Mouse (Mus musculus): Measurements from ENCODE around the gene Copz2. TPM values are rescaled to one million over a fixed set of nuclear protein-coding genes. Genes with fewer than 3 reads are reported as not detected.

Copz2 gene
- total RNA-seq, 1 experiment, result 5.5 TPM

- peaks cover 17% of the 10 kb centered on the region for H3K36me3 ChIP-seq (ENCODE audit: control insufficient read depth, insufficient read depth, low read length, poor library complexity, severe bottlenecking)
- no peaks in the 10 kb centered on the region for H3K9me3 ChIP-seq (ENCODE audit: control insufficient read depth, insufficient read depth, low read depth, low read length)
- no peak for DNase-seq (ENCODE audit: low read depth, low spot score)
- TF ChIP-seq ZNF384 (IDR thresholded peaks at IDR 0.05; ENCODE audit: low read depth, low read length) (no peak), ZC3H11A (IDR thresholded peaks at IDR 0.05; ENCODE audit: borderline replicate concordance, low read depth, low read length) (no peak), HCFC1 (IDR thresholded peaks at IDR 0.05; ENCODE audit: borderline replicate concordance, insufficient read depth, low read length) (no peak), MAFK (IDR thresholded peaks at IDR 0.05; ENCODE audit: insufficient read depth, low read depth, low read length) (no peak), CHD2 (IDR thresholded peaks at IDR 0.05; ENCODE audit: low read depth, low read length) (no peak)
- H3K9ac ChIP-seq (ENCODE audit: insufficient read depth, low read depth, low read length, poor library complexity, severe bottlenecking), result 0 out of 2 replicates have a peak overlapping the region, but pooled peaks have one; percentile 7
- H3K27ac ChIP-seq (ENCODE audit: insufficient read depth, low read depth, low read length, poor library complexity, severe bottlenecking), result no peak overlapping the region; the same call in 1 of the 2 replicates
- no peak overlapping the region for H3K4me3 ChIP-seq (ENCODE audit: insufficient read depth in 1 of 2, low read depth in 1 of 2, low read length in 2 of 2, poor library complexity in 1 of 2, severe bottlenecking in 1 of 2)
- in situ Hi-C loops (cut with MboI; ENCODE audit: low sequenced_read_pairs in 2 of 2, unreplicated experiment in 2 of 2), result no loop called here
- H3K4me1 ChIP-seq (ENCODE audit: control insufficient read depth in 2 of 2, insufficient read depth in 2 of 2, low read length in 2 of 2, poor library complexity in 1 of 2), result peaks cover 10 to 34% of the 10 kb centered on the region in 2 experiments
These were observed 53.3 kb downstream of the Copz2 start for GRCm38 (mm10) chr11:96902639-96903635.

DNA sequence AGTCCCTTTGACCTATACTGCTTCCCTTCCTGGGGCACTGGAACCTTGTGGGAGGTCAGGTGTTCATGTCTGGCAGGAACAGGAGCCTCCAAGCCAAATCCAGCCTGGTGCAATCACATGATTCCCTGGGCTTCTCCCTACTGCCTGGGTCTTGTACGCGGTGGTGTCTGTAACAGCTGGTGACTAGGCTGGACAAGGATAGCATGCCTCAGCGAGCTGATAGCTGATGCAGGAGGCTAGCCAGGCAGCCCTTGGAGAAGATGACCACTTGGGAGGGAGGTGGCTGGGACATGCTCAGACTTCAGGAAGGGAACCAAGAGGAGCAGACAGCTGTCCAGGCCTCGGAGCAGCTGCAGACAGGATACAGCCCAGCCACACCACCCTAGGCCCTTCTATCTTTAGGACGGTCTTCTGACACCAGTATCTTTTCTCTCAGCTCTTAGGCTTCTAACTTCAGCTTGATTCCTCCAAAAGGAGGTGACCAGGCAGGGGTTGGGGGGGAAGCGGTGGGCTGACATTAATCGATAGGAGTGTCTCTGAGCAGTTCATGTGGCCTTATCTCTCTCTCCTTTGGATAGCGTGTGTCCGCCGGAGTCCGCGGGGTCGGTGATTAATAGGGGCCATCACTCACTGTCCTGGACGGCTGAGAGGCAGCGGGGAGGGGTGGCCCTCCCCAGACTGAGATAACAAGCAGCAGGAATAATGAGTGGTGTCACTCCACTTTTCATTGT is 56.9 kb downstream of the Copz2 start:
- Histone ChIP-seq H3K4me3 (ENCODE audit: insufficient read depth in 1 of 2, low read depth in 1 of 2, low read length in 2 of 2, poor library complexity in 1 of 2, severe bottlenecking in 1 of 2) (no peak overlapping the region), H3K9me3 (ENCODE audit: control insufficient read depth, insufficient read depth, low read depth, low read length) (no peaks in the 10 kb centered on the region)
- DNase-seq (ENCODE audit: low read depth, low spot score), result no peak

GRCm38 (mm10) chr11:96908594-96908993 is 58.9 kb downstream of the Copz2 start:
- DNase-seq (ENCODE audit: low read depth, low spot score), result no peak
- peaks cover 51% of the 10 kb centered on the region for H3K36me3 ChIP-seq (ENCODE audit: control insufficient read depth, insufficient read depth, low read length, poor library complexity, severe bottlenecking)
- in situ Hi-C loops (cut with MboI; ENCODE audit: low sequenced_read_pairs in 2 of 2, unreplicated experiment in 2 of 2), result no loop called here
- H3K4me3 ChIP-seq (ENCODE audit: insufficient read depth in 1 of 2, low read depth in 1 of 2, low read length in 2 of 2, poor library complexity in 1 of 2, severe bottlenecking in 1 of 2), result no peak overlapping the region
- H3K9ac ChIP-seq (ENCODE audit: insufficient read depth, low read depth, low read length, poor library complexity, severe bottlenecking), result no peak overlapping the region
- no peaks in the 10 kb centered on the region for H3K9me3 ChIP-seq (ENCODE audit: control insufficient read depth, insufficient read depth, low read depth, low read length)
- H3K4me1 ChIP-seq (ENCODE audit: control insufficient read depth in 2 of 2, insufficient read depth in 2 of 2, low read length in 2 of 2, poor library complexity in 1 of 2), result peaks cover 0 to 7% of the 10 kb centered on the region in 2 experiments; a peak in 1 of 4 replicates
- TF ChIP-seq ZC3H11A (IDR thresholded peaks at IDR 0.05; ENCODE audit: borderline replicate concordance, low read depth, low read length) (no peak), CHD2 (IDR thresholded peaks at IDR 0.05; ENCODE audit: low read depth, low read length) (no peak), MAFK (IDR thresholded peaks at IDR 0.05; ENCODE audit: insufficient read depth, low read depth, low read length) (no peak), ZNF384 (IDR thresholded peaks at IDR 0.05; ENCODE audit: low read depth, low read length) (no peak), HCFC1 (IDR thresholded peaks at IDR 0.05; ENCODE audit: borderline replicate concordance, insufficient read depth, low read length) (no peak)
- H3K27ac ChIP-seq (ENCODE audit: insufficient read depth, low read depth, low read length, poor library complexity, severe bottlenecking), result no peak overlapping the region

More for the DNA sequence above, 56.9 kb downstream of the Copz2 start:
- no peak for TF ChIP-seq CHD2 (IDR thresholded peaks at IDR 0.05; ENCODE audit: low read depth, low read length)
- no peak for TF ChIP-seq MAFK (IDR thresholded peaks at IDR 0.05; ENCODE audit: insufficient read depth, low read depth, low read length)
- no peak for TF ChIP-seq ZC3H11A (IDR thresholded peaks at IDR 0.05; ENCODE audit: borderline replicate concordance, low read depth, low read length)
- Histone ChIP-seq H3K9ac (ENCODE audit: insufficient read depth, low read depth, low read length, poor library complexity, severe bottlenecking) (no peak overlapping the region), H3K27ac (ENCODE audit: insufficient read depth, low read depth, low read length, poor library complexity, severe bottlenecking) (no peak overlapping the region), H3K4me1 (ENCODE audit: control insufficient read depth in 2 of 2, insufficient read depth in 2 of 2, low read length in 2 of 2, poor library complexity in 1 of 2) (peaks cover 3 to 20% of the 10 kb centered on the region in 2 experiments; a peak in 3 of 4 replicates), H3K36me3 (ENCODE audit: control insufficient read depth, insufficient read depth, low read length, poor library complexity, severe bottlenecking) (peaks cover 44% of the 10 kb centered on the region)
- in situ Hi-C loops (cut with MboI; ENCODE audit: low sequenced_read_pairs in 2 of 2, unreplicated experiment in 2 of 2), result no loop called here

DNA sequence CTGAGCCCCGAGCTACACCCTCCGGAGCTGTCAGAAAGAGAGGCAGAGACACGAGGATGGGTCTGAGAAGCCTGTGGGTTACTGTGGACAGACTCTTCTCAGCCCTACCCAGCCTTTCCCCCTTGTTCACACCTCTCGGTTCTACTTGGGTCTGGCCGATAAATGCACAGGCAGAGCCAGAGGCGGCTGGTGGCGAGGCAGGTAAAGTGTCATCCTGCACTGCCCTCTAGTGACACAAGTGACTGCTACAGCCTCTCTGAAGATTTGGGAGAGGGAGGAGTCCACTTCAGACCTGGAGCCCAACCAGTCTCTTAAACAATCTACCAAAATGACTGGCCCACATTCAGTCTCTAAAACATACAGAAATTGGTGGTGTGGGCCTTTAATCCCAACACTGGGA is 60.3 kb downstream of the Copz2 start:
- H3K36me3 ChIP-seq (ENCODE audit: control insufficient read depth, insufficient read depth, low read length, poor library complexity, severe bottlenecking), result peaks cover 57% of the 10 kb centered on the region
- TF ChIP-seq ZC3H11A (IDR thresholded peaks at IDR 0.05; ENCODE audit: borderline replicate concordance, low read depth, low read length) (peak; percentile 80), MAFK (IDR thresholded peaks at IDR 0.05; ENCODE audit: insufficient read depth, low read depth, low read length) (no peak)
- H3K4me1 ChIP-seq (ENCODE audit: control insufficient read depth in 2 of 2, insufficient read depth in 2 of 2, low read length in 2 of 2, poor library complexity in 1 of 2), result peaks cover 0 to 9% of the 10 kb centered on the region in 2 experiments; a peak in 1 of 4 replicates
- no peaks in the 10 kb centered on the region for H3K9me3 ChIP-seq (ENCODE audit: control insufficient read depth, insufficient read depth, low read depth, low read length)
- peak; percentile 78 for DNase-seq (ENCODE audit: low read depth, low spot score)
- in situ Hi-C loops (cut with MboI; ENCODE audit: low sequenced_read_pairs in 2 of 2, unreplicated experiment in 2 of 2), result loop anchor here (5.0 kb wide), 2 partner anchors 38 to 43 kb away; no protein-coding TSS in a partner anchor
- no peak overlapping the region for H3K4me3 ChIP-seq (ENCODE audit: insufficient read depth in 1 of 2, low read depth in 1 of 2, low read length in 2 of 2, poor library complexity in 1 of 2, severe bottlenecking in 1 of 2)
- no peak overlapping the region for H3K9ac ChIP-seq (ENCODE audit: insufficient read depth, low read depth, low read length, poor library complexity, severe bottlenecking)
- H3K27ac ChIP-seq (ENCODE audit: insufficient read depth, low read depth, low read length, poor library complexity, severe bottlenecking), result no peak overlapping the region

Other genes with a start within 250 kb of the Copz2 start
- gene Snx11, start 72.3 kb upstream of the Copz2 start, total RNA-seq (2012; rRNA removed), result 55.6 and 57.6 TPM in 2 replicates
- gene Cbx1, start 60.7 kb upstream of the Copz2 start, total RNA-seq (2012; rRNA removed), result 112 and 153 TPM in 2 replicates
- gene Nfe2l1, start 19.9 kb upstream of the Copz2 start, total RNA-seq (2012; rRNA removed), result 166 and 208 TPM in 2 replicates
- gene Cdk5rap3, start 66.6 kb downstream of the Copz2 start, total RNA-seq (2012; rRNA removed), result 87.5 and 134 TPM in 2 replicates
- 0.67 and 1.2 TPM in 2 replicates for gene Prr15l, start 78.2 kb downstream of the Copz2 start, total RNA-seq (2012; rRNA removed)
- 24.0 and 27.7 TPM in 2 replicates for gene Pnpo, start 94.1 kb downstream of the Copz2 start, total RNA-seq (2012; rRNA removed)
- 4.5 and 5.4 TPM in 2 replicates for gene Sp2, start 133.1 kb downstream of the Copz2 start, total RNA-seq (2012; rRNA removed)
- gene Sp6, start 163.5 kb downstream of the Copz2 start, total RNA-seq (2012; rRNA removed), result 3.2 and 5.0 TPM in 2 replicates
- gene Scrn2, start 180.1 kb downstream of the Copz2 start, total RNA-seq (2012; rRNA removed), result 16.5 and 22.2 TPM in 2 replicates
- 0.42 and 0.54 TPM in 2 replicates for gene Lrrc46, start 191.5 kb downstream of the Copz2 start, total RNA-seq (2012; rRNA removed)
- gene Mrpl10, start 191.7 kb downstream of the Copz2 start, total RNA-seq (2012; rRNA removed), result 55.3 and 70.3 TPM in 2 replicates
- 6.6 and 7.2 TPM in 2 replicates for gene Osbpl7, start 200.8 kb downstream of the Copz2 start, total RNA-seq (2012; rRNA removed)

Data from ES-E14 (cell line).